Mouse (Mus musculus): ENCODE results near the gene Tcte2. TPM values are rescaled to one million over a fixed set of nuclear protein-coding genes. Genes with fewer than 3 reads are reported as not detected.

Gene Tcte2
- total RNA-seq, 2 experiments from 2014 or later, result 12.9 to 15.9 TPM

GRCm38 (mm10) chr17:13749027-13749426, 12.6 kb downstream of the Tcte2 start:
- no peak for DNase-seq (ENCODE audit: low spot score in 2 of 2)
- intact Hi-C loops (cut with DNase I), result no loop called here

- DNase-seq (ENCODE audit: low spot score in 2 of 2), result no peak
- intact Hi-C loops (cut with DNase I), result no loop called here
These were observed 13.9 kb downstream of the Tcte2 start for GRCm38 (mm10) chr17:13747681-13748080.

- DNase-seq (ENCODE audit: low spot score in 2 of 2), result no peak
- intact Hi-C loops (cut with DNase I), result no loop called here
These were observed 15.3 kb downstream of the Tcte2 start for GRCm38 (mm10) chr17:13746330-13746729.

- DNase-seq (ENCODE audit: low spot score in 2 of 2), result no peak
- intact Hi-C loops (cut with DNase I), result no loop called here
These were observed 16.3 kb downstream of the Tcte2 start for GRCm38 (mm10) chr17:13745373-13745772.

GRCm38 (mm10) chr17:13744824-13745223, 16.8 kb downstream of the Tcte2 start:
- intact Hi-C loops (cut with DNase I), result no loop called here
- DNase-seq (ENCODE audit: low spot score in 2 of 2), result no peak

GRCm38 (mm10) chr17:13744219-13744618, 17.4 kb downstream of the Tcte2 start:
- intact Hi-C loops (cut with DNase I), result no loop called here
- DNase-seq (ENCODE audit: low spot score in 2 of 2), result no peak

- intact Hi-C loops (cut with DNase I), result no loop called here
- no peak for DNase-seq (ENCODE audit: low spot score in 2 of 2)
These were observed 17.9 kb downstream of the Tcte2 start for GRCm38 (mm10) chr17:13743709-13744079.

- no peak for DNase-seq (ENCODE audit: low spot score in 2 of 2)
- intact Hi-C loops (cut with DNase I), result no loop called here
These were observed 18.5 kb downstream of the Tcte2 start for GRCm38 (mm10) chr17:13742941-13743708.

- intact Hi-C loops (cut with DNase I), result no loop called here
- no peak for DNase-seq (ENCODE audit: low spot score in 2 of 2)
These were observed 19.3 kb downstream of the Tcte2 start for GRCm38 (mm10) chr17:13742334-13742733.

- no peak for DNase-seq (ENCODE audit: low spot score in 2 of 2)
- intact Hi-C loops (cut with DNase I), result no loop called here
These were observed 20.0 kb downstream of the Tcte2 start for GRCm38 (mm10) chr17:13741611-13742010.

GRCm38 (mm10) chr17:13740796-13741195, 20.8 kb downstream of the Tcte2 start:
- no peak for DNase-seq (ENCODE audit: low spot score in 2 of 2)
- intact Hi-C loops (cut with DNase I), result no loop called here

- no peak for DNase-seq (ENCODE audit: low spot score in 2 of 2)
- intact Hi-C loops (cut with DNase I), result no loop called here
These were observed 21.6 kb downstream of the Tcte2 start for GRCm38 (mm10) chr17:13739981-13740380.

GRCm38 (mm10) chr17:13738916-13739315, 22.7 kb downstream of the Tcte2 start:
- DNase-seq (ENCODE audit: low spot score in 2 of 2), result no peak
- intact Hi-C loops (cut with DNase I), result no loop called here

- DNase-seq (ENCODE audit: low spot score in 2 of 2), result no peak
- intact Hi-C loops (cut with DNase I), result no loop called here
These were observed 23.4 kb downstream of the Tcte2 start for GRCm38 (mm10) chr17:13738121-13738776.

- DNase-seq (ENCODE audit: low spot score in 2 of 2), result no peak
- intact Hi-C loops (cut with DNase I), result no loop called here
These were observed 24.3 kb downstream of the Tcte2 start for GRCm38 (mm10) chr17:13737336-13737735.

- DNase-seq (ENCODE audit: low spot score in 2 of 2), result no peak
- intact Hi-C loops (cut with DNase I), result no loop called here
These were observed 25.8 kb downstream of the Tcte2 start for GRCm38 (mm10) chr17:13735803-13736282.

- DNase-seq (ENCODE audit: low spot score in 2 of 2), result no peak
- intact Hi-C loops (cut with DNase I), result no loop called here
These were observed 26.6 kb downstream of the Tcte2 start for GRCm38 (mm10) chr17:13735057-13735456.

GRCm38 (mm10) chr17:13733971-13734370, 27.7 kb downstream of the Tcte2 start:
- no peak for DNase-seq (ENCODE audit: low spot score in 2 of 2)
- intact Hi-C loops (cut with DNase I), result no loop called here

- DNase-seq (ENCODE audit: low spot score in 2 of 2), result no peak
- intact Hi-C loops (cut with DNase I), result no loop called here
These were observed 28.9 kb downstream of the Tcte2 start for GRCm38 (mm10) chr17:13732685-13733084.

- DNase-seq (ENCODE audit: low spot score in 2 of 2), result no peak
- intact Hi-C loops (cut with DNase I), result no loop called here
These were observed 29.9 kb downstream of the Tcte2 start for GRCm38 (mm10) chr17:13731727-13732112.

All from left cerebral cortex, postnatal 14 days (tissue).